Mouse (Mus musculus): Measurements from ENCODE around the gene Ranbp6.

GRCm38 (mm10) chr19:29820966-29821365 lies 8.2 kb upstream of the Ranbp6 start:
- no peak for TF ChIP-seq CTCF (IDR thresholded peaks at IDR 0.05; ENCODE audit: borderline replicate concordance, insufficient read depth, low read length)
- no peak for TF ChIP-seq POLR2A (IDR thresholded peaks at IDR 0.05; ENCODE audit: low read depth, low read length)
